Mouse (Mus musculus) olfactory bulb, adult 2 months (tissue): ENCODE results near the gene Nit2. TPM values are rescaled to one million over a fixed set of nuclear protein-coding genes. Genes with fewer than 3 reads are reported as not detected.
A peak's percentile ranks its signal among the peaks of the same experiment; 100 is the strongest.

Experiments used
- H3K27ac ChIP-seq: fragments of 200-500 bp; 2 replicates; pipeline ENCODE4 v1.5.1; 2012; ENCODE audit warnings: low read depth, low read length; ENCODE audit not compliant: insufficient read depth
- H3K4me1 ChIP-seq: fragments of 200-500 bp; 2 replicates; pipeline ENCODE4 v1.6.1; 2012; ENCODE audit warnings: low read length; ENCODE audit not compliant: control insufficient read depth, insufficient read depth
- H3K4me3 ChIP-seq: fragments of 200-500 bp; 2 replicates; pipeline ENCODE4 v1.5.1; 2012; ENCODE audit warnings: mild to moderate bottlenecking, low read depth, low read length, moderate library complexity; ENCODE audit not compliant: insufficient read depth
- CTCF ChIP-seq: fragments of 200-500 bp; IDR thresholded peaks from 2 replicates; pipeline ENCODE4 v1.5.1; 2012; ENCODE audit warnings: low read depth, mild to moderate bottlenecking, low read length, moderate library complexity; ENCODE audit not compliant: insufficient read depth
- POLR2A ChIP-seq: fragments of 200-500 bp; IDR thresholded peaks from 2 replicates; pipeline ENCODE4 v1.6.1; 2012; ENCODE audit warnings: mild to moderate bottlenecking, low read depth, low read length, moderate library complexity; ENCODE audit not compliant: insufficient read depth
- WGBS: fragments of 180-500 bp; shearing (Covaris S2); methylation state at CpG from one replicate; pipeline ENCODE4 v1.1.7; 2018; 5-methylcytosine and 5-hydroxymethylcytosine counted together
- polyA plus RNA-seq: library from polyadenylated mRNA; stranded (reverse); fragments of >200 nt; gene quantifications from 2 replicates; pipeline ENCODE4 v1.2.4, GENCODE M21; 2012; ENCODE audit warnings: low replicate concordance; ENCODE audit not compliant: missing spikeins, insufficient read depth, insufficient read length

The Nit2 gene
- not detected in 2 replicates for polyA plus RNA-seq

- Histone ChIP-seq H3K4me3 (peak within 1 kb of the TSS; percentile 83), H3K27ac (0 out of 2 replicates have a peak within 1 kb of the TSS, but pooled peaks have one; percentile 8), H3K4me1 (no peaks in the 10 kb centered on the region)
- TF ChIP-seq CTCF: peak; percentile 64; the same call in 1 of the 2 replicates
- 0 out of 2 replicates have a peak, but pooled peaks have one; percentile 39 for TF ChIP-seq POLR2A
- WGBS: under 1% methylated on average over 58 of the region's 58 CpGs
Observed at GRCm38 (mm10) chr16:57166611-57167513, at the start of gene Nit2. Gene Nit2 (minus strand): TSS chr16:57167341.

DNA sequence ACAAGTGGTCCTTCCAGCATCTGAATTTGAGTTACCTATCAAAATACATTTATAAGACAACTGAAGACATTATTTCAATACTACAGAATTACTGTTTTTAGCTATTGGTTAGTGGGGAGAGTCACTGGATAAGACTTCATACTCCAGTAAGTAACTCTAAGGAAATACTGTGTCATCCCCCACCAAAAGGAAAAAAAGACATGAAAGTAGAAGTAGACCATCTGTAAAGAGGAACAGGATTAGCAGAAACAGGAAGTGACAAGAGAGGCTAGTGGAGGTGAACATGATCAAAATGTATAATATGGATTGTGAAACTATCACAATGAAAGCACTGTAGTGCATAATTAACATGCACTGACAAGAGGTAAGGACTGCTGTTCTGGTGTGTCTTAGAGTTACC lies 48.8 kb upstream of the Nit2 start:
- no peak for TF ChIP-seq POLR2A
- no peak for TF ChIP-seq CTCF
- Histone ChIP-seq H3K4me3 (no peak overlapping the region), H3K27ac (no peak overlapping the region), H3K4me1 (no peaks in the 10 kb centered on the region)

- TF ChIP-seq POLR2A (no peak), CTCF (no peak)
- WGBS: 57% methylated on average over 2 of the region's 2 CpGs
- Histone ChIP-seq H3K4me3 (no peak overlapping the region), H3K4me1 (no peaks in the 10 kb centered on the region), H3K27ac (no peak overlapping the region)
Observed at GRCm38 (mm10) chr16:57211037-57211436, 43.9 kb upstream of the Nit2 start.

DNA sequence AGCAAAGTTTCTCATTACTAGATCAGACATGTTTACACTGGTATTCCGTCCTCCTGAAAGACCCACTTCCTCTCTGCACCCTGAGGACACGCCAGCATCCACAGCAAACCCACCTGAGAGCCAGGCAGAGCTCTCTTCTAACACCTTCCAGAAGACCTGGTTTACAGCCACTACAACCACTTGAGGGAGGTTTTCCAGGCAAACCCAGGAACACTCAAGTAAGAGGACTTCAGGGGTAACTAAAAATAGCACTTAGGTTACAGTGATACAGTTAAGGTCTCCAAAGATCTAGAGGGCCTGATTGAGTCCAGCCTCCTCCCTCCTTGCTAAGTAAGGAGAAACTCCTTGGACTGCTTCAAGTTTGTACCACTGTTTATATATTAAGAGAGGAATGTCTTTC lies 41.2 kb upstream of the Nit2 start:
- H3K4me1 ChIP-seq: no peaks in the 10 kb centered on the region
- no peak overlapping the region for H3K27ac ChIP-seq
- no peak for TF ChIP-seq POLR2A
- no peak for TF ChIP-seq CTCF
- 90% methylated on average over 2 of the region's 2 CpGs for WGBS
- no peak overlapping the region for H3K4me3 ChIP-seq

- H3K4me1 ChIP-seq: peaks cover 5% of the 10 kb centered on the region
- WGBS: 59% methylated on average over 3 of the region's 3 CpGs
- no peak for TF ChIP-seq CTCF
- no peak for TF ChIP-seq POLR2A
- no peak overlapping the region for H3K27ac ChIP-seq
- H3K4me3 ChIP-seq: no peak overlapping the region
Observed at GRCm38 (mm10) chr16:57197281-57197680, 30.1 kb upstream of the Nit2 start.

GRCm38 (mm10) chr16:57196590-57196989 lies 29.4 kb upstream of the Nit2 start:
- peaks cover 5% of the 10 kb centered on the region for H3K4me1 ChIP-seq
- 85% methylated on average over 5 of the region's 5 CpGs for WGBS
- no peak overlapping the region for H3K27ac ChIP-seq
- H3K4me3 ChIP-seq: no peak overlapping the region
- TF ChIP-seq POLR2A: no peak
- TF ChIP-seq CTCF: no peak

GRCm38 (mm10) chr16:57191214-57191613 lies 24.1 kb upstream of the Nit2 start:
- Histone ChIP-seq H3K27ac (no peak overlapping the region), H3K4me1 (no peaks in the 10 kb centered on the region), H3K4me3 (no peak overlapping the region)
- WGBS: 81% methylated on average over 14 of the region's 14 CpGs
- TF ChIP-seq POLR2A (no peak), CTCF (no peak)

DNA sequence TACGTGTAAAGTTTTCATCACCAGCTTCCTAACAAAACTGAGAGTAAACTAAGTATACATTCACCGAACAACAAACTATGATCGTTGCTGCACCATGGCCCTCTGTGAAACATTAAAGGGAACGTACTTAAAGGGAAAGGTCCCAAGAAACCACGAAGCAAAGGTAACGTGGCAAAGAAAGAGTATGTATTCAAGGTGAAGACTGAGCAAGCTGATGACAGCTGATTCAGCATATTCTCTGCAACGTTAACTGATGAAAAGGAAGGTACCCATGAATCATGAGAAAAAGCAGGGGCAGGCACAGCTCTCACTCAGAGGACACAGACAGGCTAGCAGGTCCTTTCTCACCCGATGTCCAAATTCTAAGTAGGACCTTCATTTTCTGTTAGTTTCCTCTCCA lies 23.2 kb upstream of the Nit2 start:
- no peak overlapping the region for H3K27ac ChIP-seq
- 90% methylated on average over 8 of the region's 8 CpGs for WGBS
- H3K4me1 ChIP-seq: no peaks in the 10 kb centered on the region
- no peak overlapping the region for H3K4me3 ChIP-seq
- no peak for TF ChIP-seq CTCF
- no peak for TF ChIP-seq POLR2A

DNA sequence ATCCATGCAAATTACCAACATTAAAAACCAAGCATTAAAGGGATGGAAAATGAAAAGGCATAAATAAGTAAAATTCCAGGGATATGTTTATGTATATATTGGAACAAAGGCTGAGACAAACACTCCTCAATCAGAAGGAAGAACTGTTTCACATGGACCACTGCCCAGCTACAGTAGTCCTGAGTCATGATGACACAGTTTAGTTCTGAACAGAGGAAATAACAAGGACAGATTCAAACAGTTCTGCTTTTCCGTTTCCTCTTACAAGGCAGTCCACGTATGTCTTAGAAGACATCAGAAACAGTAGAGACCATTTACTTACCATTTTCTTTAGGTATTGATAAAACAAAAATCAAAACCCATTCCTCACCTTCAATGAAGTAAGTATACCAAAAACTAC lies 22.4 kb upstream of the Nit2 start:
- no peak overlapping the region for H3K4me3 ChIP-seq
- no peaks in the 10 kb centered on the region for H3K4me1 ChIP-seq
- WGBS: 76% methylated on average over 2 of the region's 2 CpGs
- TF ChIP-seq POLR2A (no peak), CTCF (no peak)
- no peak overlapping the region for H3K27ac ChIP-seq
